Mouse (Mus musculus): ENCODE data around the gene Rps16.
A peak's percentile ranks its signal among the peaks of the same experiment; 100 is the strongest.

DNA sequence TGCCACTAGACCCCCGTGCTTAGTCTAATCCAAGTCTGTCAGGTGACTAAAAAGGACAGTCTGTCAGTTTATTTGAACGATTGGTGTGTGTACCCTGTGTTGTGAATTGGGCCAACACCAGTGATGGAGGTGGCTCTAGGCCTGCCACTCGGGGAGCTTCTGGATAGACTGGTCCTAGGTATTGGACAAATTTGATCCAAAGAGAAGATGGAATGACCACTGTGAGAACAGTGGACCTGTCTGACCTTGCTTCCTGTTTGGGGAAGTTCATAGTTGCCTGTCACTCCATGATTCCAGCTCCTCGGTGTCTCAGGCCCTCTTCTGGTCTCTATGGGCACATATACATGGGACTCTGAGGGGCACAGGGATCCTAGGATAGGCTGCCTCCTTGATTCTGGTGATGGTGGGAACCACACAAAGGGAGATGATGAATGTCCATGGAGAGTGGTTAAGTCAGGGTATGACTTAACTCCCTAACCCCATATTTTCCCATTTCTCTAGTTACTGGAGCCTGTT lies 1.3 kb downstream of the Rps16 start:
- peak; percentile 23 for TF ChIP-seq CTCF (IDR thresholded peaks at IDR 0.05)
- no peak for TF ChIP-seq EP300 (IDR thresholded peaks at IDR 0.05)

Data from lung, postnatal 0 days (tissue).